Mouse (Mus musculus): ENCODE results near the gene Prdx6b. TPM values are rescaled to one million over a fixed set of nuclear protein-coding genes. Genes with fewer than 3 reads are reported as not detected.
A peak's percentile ranks its signal among the peaks of the same experiment; 100 is the strongest.

Gene Prdx6b
- polyA plus RNA-seq (2015; fragmentation: Nextera tagmentation; extraction: Ambion mirVana): not detected in 2 replicates

DNA sequence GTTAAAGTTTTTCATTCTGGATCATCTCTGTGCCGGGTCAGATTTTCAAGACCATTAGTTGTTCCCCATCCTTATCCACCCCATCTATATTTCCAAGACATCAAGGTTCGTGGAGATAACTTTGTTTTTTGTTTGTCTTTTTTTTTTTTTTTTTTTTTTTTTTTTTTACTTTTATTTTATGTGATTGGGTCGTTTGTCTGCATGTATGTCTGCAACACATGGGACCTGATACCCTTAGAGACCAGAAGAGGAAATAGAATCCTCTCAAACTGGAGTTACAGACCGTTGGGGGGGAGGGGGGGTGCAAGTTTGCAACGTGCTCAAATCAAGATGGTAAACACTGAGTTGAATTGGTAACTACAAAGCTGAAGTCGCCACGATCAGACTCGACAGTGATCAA lies at the start of gene Prdx6b:
Gene Prdx6b (plus strand): TSS at position 301 of the 400 bp plus-strand sequence.
- no peak within 1 kb of the TSS for H3K4me3 ChIP-seq
- 92% methylated on average over 8 of the region's 8 CpGs for WGBS
- H3K36me3 ChIP-seq: no peaks in the 10 kb centered on the region
- no peak within 1 kb of the TSS for H3K27ac ChIP-seq
- no peaks in the 10 kb centered on the region for H3K4me1 ChIP-seq (replicated peaks)
- H3K9me3 ChIP-seq: no peaks in the 10 kb centered on the region
- no peaks in the 10 kb centered on the region for H3K27me3 ChIP-seq
- H3K9ac ChIP-seq: no peak within 1 kb of the TSS
- no peak for ATAC-seq (ENCODE audit: low FRiP score)
- no peak within 1 kb of the TSS for H3K4me2 ChIP-seq

GRCm38 (mm10) chr2:80247466-80247865 lies 44.8 kb upstream of the Prdx6b start:
- H3K9me3 ChIP-seq: no peaks in the 10 kb centered on the region

GRCm38 (mm10) chr2:80247868-80248267 lies 44.4 kb upstream of the Prdx6b start:
- Histone ChIP-seq H3K27ac (no peak overlapping the region), H3K9me3 (no peaks in the 10 kb centered on the region), H3K36me3 (no peaks in the 10 kb centered on the region), H3K9ac (no peak overlapping the region), H3K4me1 (replicated peaks) (no peaks in the 10 kb centered on the region), H3K27me3 (no peaks in the 10 kb centered on the region), H3K4me2 (no peak overlapping the region), H3K4me3 (no peak overlapping the region)
- ATAC-seq (ENCODE audit: low FRiP score): no peak

More at GRCm38 (mm10) chr2:80247466-80247865, 44.8 kb upstream of the Prdx6b start:
- Histone ChIP-seq H3K9ac (no peak overlapping the region), H3K27ac (no peak overlapping the region), H3K27me3 (no peaks in the 10 kb centered on the region), H3K36me3 (no peaks in the 10 kb centered on the region), H3K4me2 (no peak overlapping the region), H3K4me3 (no peak overlapping the region), H3K4me1 (replicated peaks) (no peaks in the 10 kb centered on the region)
- WGBS: 82% methylated on average over 3 of the region's 3 CpGs
- no peak for ATAC-seq (ENCODE audit: low FRiP score)

- H3K4me1 ChIP-seq (replicated peaks): no peaks in the 10 kb centered on the region
- no peaks in the 10 kb centered on the region for H3K36me3 ChIP-seq
- no peaks in the 10 kb centered on the region for H3K27me3 ChIP-seq
- H3K27ac ChIP-seq: no peak overlapping the region
- no peaks in the 10 kb centered on the region for H3K9me3 ChIP-seq
- no peak overlapping the region for H3K9ac ChIP-seq
- H3K4me2 ChIP-seq: no peak overlapping the region
- 93% methylated on average over 3 of the region's 3 CpGs for WGBS
- no peak for ATAC-seq (ENCODE audit: low FRiP score)
- H3K4me3 ChIP-seq: no peak overlapping the region
These were observed 32.2 kb upstream of the Prdx6b start for GRCm38 (mm10) chr2:80259888-80260672.

GRCm38 (mm10) chr2:80266894-80267293 lies 25.4 kb upstream of the Prdx6b start:
- Histone ChIP-seq H3K4me3 (no peak overlapping the region), H3K4me1 (replicated peaks) (no peaks in the 10 kb centered on the region; the same call in 1 of the 2 replicates), H3K27ac (no peak overlapping the region), H3K9ac (no peak overlapping the region), H3K9me3 (no peaks in the 10 kb centered on the region), H3K27me3 (no peaks in the 10 kb centered on the region), H3K4me2 (peak overlapping the region; percentile 21; the same call in 1 of the 2 replicates), H3K36me3 (no peaks in the 10 kb centered on the region)
- WGBS: 24% methylated on average over 11 of the region's 11 CpGs
- ATAC-seq (ENCODE audit: low FRiP score): no peak

- no peak overlapping the region for H3K4me3 ChIP-seq
- no peaks in the 10 kb centered on the region for H3K9me3 ChIP-seq
- no peak for ATAC-seq (ENCODE audit: low FRiP score)
- H3K4me2 ChIP-seq: no peak overlapping the region
- no peaks in the 10 kb centered on the region for H3K27me3 ChIP-seq
- H3K27ac ChIP-seq: no peak overlapping the region
- H3K9ac ChIP-seq: no peak overlapping the region
- 57% methylated on average over 4 of the region's 4 CpGs for WGBS
- H3K36me3 ChIP-seq: no peaks in the 10 kb centered on the region
- H3K4me1 ChIP-seq (replicated peaks): no peaks in the 10 kb centered on the region; the same call in 1 of the 2 replicates
These were observed 24.2 kb upstream of the Prdx6b start for GRCm38 (mm10) chr2:80268053-80268452.

GRCm38 (mm10) chr2:80271431-80271830 lies 20.8 kb upstream of the Prdx6b start:
- no peak for ATAC-seq (ENCODE audit: low FRiP score)
- no peaks in the 10 kb centered on the region for H3K27me3 ChIP-seq
- no peaks in the 10 kb centered on the region for H3K36me3 ChIP-seq
- no peaks in the 10 kb centered on the region; the same call in 1 of the 2 replicates for H3K4me1 ChIP-seq (replicated peaks)
- no peaks in the 10 kb centered on the region for H3K9me3 ChIP-seq
- H3K9ac ChIP-seq: no peak overlapping the region
- no peak overlapping the region for H3K4me2 ChIP-seq
- H3K4me3 ChIP-seq: no peak overlapping the region
- 85% methylated on average over 1 of the region's 1 CpGs for WGBS
- H3K27ac ChIP-seq: no peak overlapping the region

GRCm38 (mm10) chr2:80273038-80273437 lies 19.2 kb upstream of the Prdx6b start:
- WGBS: 94% methylated on average over 3 of the region's 3 CpGs
- no peaks in the 10 kb centered on the region for H3K27me3 ChIP-seq
- H3K27ac ChIP-seq: no peak overlapping the region
- no peaks in the 10 kb centered on the region for H3K9me3 ChIP-seq
- H3K4me3 ChIP-seq: no peak overlapping the region
- no peaks in the 10 kb centered on the region for H3K36me3 ChIP-seq
- no peak overlapping the region for H3K9ac ChIP-seq
- H3K4me1 ChIP-seq (replicated peaks): no peaks in the 10 kb centered on the region
- ATAC-seq (ENCODE audit: low FRiP score): no peak
- no peak overlapping the region for H3K4me2 ChIP-seq

- no peaks in the 10 kb centered on the region for H3K36me3 ChIP-seq
- no peak for ATAC-seq (ENCODE audit: low FRiP score)
- no peak overlapping the region for H3K4me3 ChIP-seq
- no peaks in the 10 kb centered on the region for H3K27me3 ChIP-seq
- no peak overlapping the region for H3K27ac ChIP-seq
- WGBS: 78% methylated on average over 4 of the region's 4 CpGs
- H3K9ac ChIP-seq: no peak overlapping the region
- no peaks in the 10 kb centered on the region for H3K4me1 ChIP-seq (replicated peaks)
- no peak overlapping the region for H3K4me2 ChIP-seq
- H3K9me3 ChIP-seq: no peaks in the 10 kb centered on the region
These were observed 18.5 kb upstream of the Prdx6b start for GRCm38 (mm10) chr2:80273763-80274162.

DNA sequence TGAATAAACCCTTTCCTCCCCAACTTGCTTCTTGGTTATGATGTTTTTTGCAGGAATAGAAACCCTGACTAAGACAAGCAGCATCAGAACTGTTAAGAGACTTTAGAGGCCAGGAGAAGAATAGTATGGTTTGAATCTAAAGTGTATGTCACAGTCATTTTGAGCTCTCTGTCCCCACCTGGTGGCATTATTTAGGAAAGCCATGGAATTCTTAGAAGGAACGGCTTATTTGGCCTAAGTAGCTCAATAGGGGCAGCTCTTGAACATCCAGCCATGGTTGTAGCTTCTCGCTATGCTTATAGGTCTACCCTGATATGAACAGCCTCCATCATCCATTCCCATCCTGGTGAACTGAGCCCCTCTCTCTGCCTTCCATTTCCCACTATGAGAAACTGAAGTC lies 17.1 kb upstream of the Prdx6b start:
- no peak overlapping the region for H3K4me2 ChIP-seq
- no peak for ATAC-seq (ENCODE audit: low FRiP score)
- no peaks in the 10 kb centered on the region for H3K4me1 ChIP-seq (replicated peaks)
- no peaks in the 10 kb centered on the region for H3K9me3 ChIP-seq
- no peaks in the 10 kb centered on the region for H3K27me3 ChIP-seq
- H3K4me3 ChIP-seq: no peak overlapping the region
- no peak overlapping the region for H3K27ac ChIP-seq
- WGBS: 53% methylated on average over 2 of the region's 2 CpGs
- no peak overlapping the region for H3K9ac ChIP-seq
- no peaks in the 10 kb centered on the region for H3K36me3 ChIP-seq

GRCm38 (mm10) chr2:80282214-80282613 lies 10.1 kb upstream of the Prdx6b start:
- 89% methylated on average over 2 of the region's 2 CpGs for WGBS
- Histone ChIP-seq H3K9me3 (peaks cover 3% of the 10 kb centered on the region; the same call in 1 of the 2 replicates), H3K27me3 (no peaks in the 10 kb centered on the region), H3K4me2 (no peak overlapping the region), H3K36me3 (no peaks in the 10 kb centered on the region), H3K4me3 (no peak overlapping the region), H3K4me1 (replicated peaks) (no peaks in the 10 kb centered on the region; the same call in 1 of the 2 replicates), H3K9ac (no peak overlapping the region), H3K27ac (no peak overlapping the region)
- no peak for ATAC-seq (ENCODE audit: low FRiP score)

- Histone ChIP-seq H3K27ac (no peak overlapping the region), H3K4me3 (no peak overlapping the region), H3K9ac (no peak overlapping the region), H3K27me3 (no peaks in the 10 kb centered on the region), H3K36me3 (no peaks in the 10 kb centered on the region), H3K9me3 (peaks cover 3% of the 10 kb centered on the region; the same call in 1 of the 2 replicates), H3K4me1 (replicated peaks) (no peaks in the 10 kb centered on the region; the same call in 1 of the 2 replicates), H3K4me2 (no peak overlapping the region)
- peak; percentile 54; the same call in 1 of the 2 replicates for ATAC-seq (ENCODE audit: low FRiP score)
- WGBS: 71% methylated on average over 4 of the region's 4 CpGs
These were observed 5.9 kb upstream of the Prdx6b start for GRCm38 (mm10) chr2:80286397-80286796.

DNA sequence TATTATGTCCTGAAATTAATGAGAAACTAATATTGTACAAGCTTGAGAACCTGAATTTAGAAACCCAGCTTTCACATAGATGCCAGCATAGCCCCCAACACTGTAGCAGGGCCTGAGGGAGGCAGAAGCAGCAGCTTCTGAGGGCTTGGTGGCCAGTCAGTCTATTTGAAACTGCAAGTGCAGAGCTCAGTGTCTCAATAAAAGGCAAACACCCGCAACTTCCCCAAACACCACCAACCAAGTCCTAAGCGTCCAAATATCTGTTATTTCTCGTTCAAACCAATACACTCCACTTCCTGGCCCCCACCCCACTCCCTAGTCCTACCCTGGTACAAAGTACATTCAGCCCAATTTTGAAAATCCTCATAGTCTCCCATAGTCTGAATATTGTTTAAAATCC lies 6.1 kb downstream of the Prdx6b start:
- Histone ChIP-seq H3K27ac (no peak overlapping the region), H3K4me3 (no peak overlapping the region), H3K9me3 (no peaks in the 10 kb centered on the region), H3K36me3 (no peaks in the 10 kb centered on the region), H3K9ac (no peak overlapping the region), H3K27me3 (no peaks in the 10 kb centered on the region), H3K4me1 (replicated peaks) (no peaks in the 10 kb centered on the region), H3K4me2 (no peak overlapping the region)
- no peak for ATAC-seq (ENCODE audit: low FRiP score)
- 89% methylated on average over 3 of the region's 3 CpGs for WGBS
